Mouse (Mus musculus) CH12.LX (cell line): ENCODE data around the gene Trim16. TPM values are rescaled to one million over a fixed set of nuclear protein-coding genes. Genes with fewer than 3 reads are reported as not detected.
A peak's percentile ranks its signal among the peaks of the same experiment; 100 is the strongest.

Experiments
- DNase-seq: peaks from one replicate; pipeline ENCODE4 v3.0.0-alpha.2; 2013; ENCODE audit errors: extremely low read depth
- H3K27ac ChIP-seq: 2 replicates; pipeline ENCODE4 v1.5.1; 2012; ENCODE audit warnings: low read depth, mild to moderate bottlenecking, control low read depth, moderate library complexity; ENCODE audit not compliant: insufficient read depth
- H3K27me3 ChIP-seq: replicated peaks from 2 replicates; pipeline ENCODE3; 2012; ENCODE audit warnings: inconsistent platforms
- H3K36me3 ChIP-seq, 2 experiments: replicated peaks in 1 of 2; 2 replicates each; pipeline versions ENCODE3 to v1.6.1; 2012; ENCODE audit warnings: inconsistent platforms in 1 of 2, low read length in 1 of 2, mild to moderate bottlenecking in 1 of 2, mixed read lengths in 1 of 2, moderate library complexity in 1 of 2; ENCODE audit not compliant: control insufficient read depth in 1 of 2, insufficient read depth in 1 of 2
- H3K4me1 ChIP-seq, 2 experiments: 2 replicates each; pipeline ENCODE4 v1.6.1; 2012; ENCODE audit warnings: inconsistent platforms in 1 of 2, moderate library complexity in 1 of 2; ENCODE audit not compliant: insufficient read depth in 2 of 2, control insufficient read depth in 1 of 2
- H3K4me2 ChIP-seq: 2 replicates; pipeline ENCODE4 v1.6.1; 2012; ENCODE audit warnings: low read depth, mild to moderate bottlenecking, control low read depth; ENCODE audit not compliant: poor library complexity, insufficient read depth, severe bottlenecking
- H3K4me3 ChIP-seq, 3 experiments: fragments of 150-350 bp in 1 of 3; sonication (generic) in 1 of 3; replicated peaks in 1 of 3; 2 replicates each; pipeline versions ENCODE3 to v1.5.1; 2011 to 2012; ENCODE audit warnings: low read depth in 2 of 3, low read length in 2 of 3, mild to moderate bottlenecking in 2 of 3, moderate library complexity in 2 of 3, control low read depth in 1 of 3, improper control_type of control experiment in 1 of 3, inconsistent platforms in 1 of 3, mixed read lengths in 1 of 3; ENCODE audit not compliant: poor library complexity in 1 of 3
- H3K79me2 ChIP-seq: replicated peaks from 2 replicates; pipeline ENCODE4 v1.6.1; 2012; ENCODE audit warnings: mild to moderate bottlenecking, moderate library complexity; ENCODE audit not compliant: control insufficient read depth, poor library complexity, insufficient read depth, severe bottlenecking; ENCODE audit errors: extremely low read depth
- H3K9ac ChIP-seq: 2 replicates; pipeline ENCODE4 v1.6.1; 2012; ENCODE audit warnings: low read depth, mild to moderate bottlenecking, control low read depth, moderate library complexity; ENCODE audit not compliant: insufficient read depth
- H3K9me3 ChIP-seq: replicated peaks from 2 replicates; pipeline ENCODE3; 2012; ENCODE audit warnings: low read length, inconsistent platforms, mixed read lengths
- BHLHE40 ChIP-seq: IDR thresholded peaks from 2 replicates; pipeline ENCODE4 v1.6.1; 2011; ENCODE audit warnings: mild to moderate bottlenecking, low read depth, low read length, improper control_type of control experiment
- E2F4 ChIP-seq: IDR thresholded peaks from 2 replicates; pipeline ENCODE4 v1.6.1; 2011; ENCODE audit warnings: low read depth, low read length, improper control_type of control experiment; ENCODE audit not compliant: insufficient replicate concordance
- ELF1 ChIP-seq: IDR thresholded peaks from 2 replicates; pipeline ENCODE4 v1.6.1; 2014; ENCODE audit warnings: low read depth, mild to moderate bottlenecking, inconsistent platforms, low read length, improper control_type of control experiment
- IRF4 ChIP-seq: IDR thresholded peaks from 2 replicates; pipeline ENCODE4 v1.6.1; 2014; ENCODE audit warnings: low read depth, mild to moderate bottlenecking, inconsistent platforms, low read length, improper control_type of control experiment
- JUND ChIP-seq: conservative IDR thresholded peaks from 2 replicates; pipeline ENCODE4 v1.6.1; 2011; ENCODE audit warnings: low read depth, low read length, improper control_type of control experiment
- KAT2A ChIP-seq: IDR thresholded peaks from 2 replicates; pipeline ENCODE4 v1.6.1; 2012; ENCODE audit warnings: low read length, improper control_type of control experiment, inconsistent platforms; ENCODE audit not compliant: insufficient replicate concordance
- MAFK ChIP-seq: IDR thresholded peaks from 2 replicates; pipeline ENCODE4 v1.6.1; 2011; ENCODE audit warnings: low read length, improper control_type of control experiment; ENCODE audit not compliant: insufficient replicate concordance
- MAX ChIP-seq: IDR thresholded peaks from 2 replicates; pipeline ENCODE4 v1.6.1; 2011; ENCODE audit warnings: low read length, improper control_type of control experiment
- MAZ ChIP-seq: IDR thresholded peaks from 2 replicates; pipeline ENCODE4 v1.6.1; 2012; ENCODE audit warnings: low read depth, mild to moderate bottlenecking, inconsistent platforms, low read length, improper control_type of control experiment, moderate library complexity
- MXI1 ChIP-seq: IDR thresholded peaks from 2 replicates; pipeline ENCODE4 v1.6.1; 2011; ENCODE audit warnings: mild to moderate bottlenecking, low read depth, low read length, improper control_type of control experiment
- MYC ChIP-seq: IDR thresholded peaks from 2 replicates; pipeline ENCODE4 v1.6.1; 2011; ENCODE audit warnings: low read depth, mild to moderate bottlenecking, improper control_type of control experiment, low read length
- POLR2A ChIP-seq: IDR thresholded peaks from 2 replicates; pipeline ENCODE4 v1.6.1; 2011; ENCODE audit warnings: low read depth, mild to moderate bottlenecking, improper control_type of control experiment, low read length
- SIN3A ChIP-seq: IDR thresholded peaks from 2 replicates; pipeline ENCODE4 v1.6.1; 2012; ENCODE audit warnings: low read length, improper control_type of control experiment, inconsistent platforms
- SMC3 ChIP-seq: IDR thresholded peaks from 2 replicates; pipeline ENCODE4 v1.6.1; 2011; ENCODE audit warnings: low read depth, low read length, improper control_type of control experiment
- UBTF ChIP-seq: IDR thresholded peaks from 2 replicates; pipeline ENCODE4 v1.6.1; 2012; ENCODE audit warnings: low read depth, mild to moderate bottlenecking, inconsistent platforms, low read length, improper control_type of control experiment, moderate library complexity
- ZC3H11A ChIP-seq: IDR thresholded peaks from 2 replicates; pipeline ENCODE4 v1.6.1; 2012; ENCODE audit warnings: low read depth, mild to moderate bottlenecking, inconsistent platforms, low read length, improper control_type of control experiment
- ZKSCAN1 ChIP-seq: IDR thresholded peaks from 2 replicates; pipeline ENCODE4 v1.6.1; 2012; ENCODE audit warnings: low read depth, inconsistent platforms, low read length, improper control_type of control experiment, borderline replicate concordance
- ZMIZ1 ChIP-seq: IDR thresholded peaks from 2 replicates; pipeline ENCODE4 v1.6.1; 2012; ENCODE audit warnings: low read depth, mild to moderate bottlenecking, inconsistent platforms, low read length, improper control_type of control experiment
- dilution Hi-C: fragments of 300-500 bp; cut with MboI; formaldehyde crosslinking; loops from 2 replicates; pipeline ENCODE4 v1.14.3; 2020; ENCODE audit warnings: low sequenced_read_pairs; ENCODE audit not compliant: extremely low pct_unique_long_range_greater_than_20kb, extremely low pct_ligation_motif_present
- in situ Hi-C: fragments of 300-500 bp; cut with MboI; formaldehyde crosslinking; loops from 3 replicates; pipeline ENCODE4 v1.14.3; 2019; ENCODE audit warnings: low sequenced_read_pairs, low pct_ligation_motif_present, low pct_unique_long_range_greater_than_20kb, mixed read lengths
- polyA plus RNA-seq: library from polyadenylated mRNA; unstranded; fragments of >175 nt; gene quantifications from 2 replicates; pipeline ENCODE4 v1.2.1, GENCODE M21; 2012; ENCODE audit warnings: low read depth; ENCODE audit not compliant: insufficient read length
- total RNA-seq, 2 experiments: library from RNA; depleted of rRNA; stranded (reverse); fragments of 300-350 nt in 1 of 2; fragments of >200 nt in 1 of 2; gene quantifications; 2 replicates each; pipeline ENCODE4 v1.2.3; 2012 to 2014

Trim16 gene
- total and polyA plus RNA-seq, 3 experiments, result not detected

GRCm38 (mm10) chr11:62820661-62821437 lies 818 bp downstream of the Trim16 start:
- no peak for DNase-seq
- dilution Hi-C loops, result no loop called here
- no peak overlapping the region for H3K27ac ChIP-seq
- in situ Hi-C loops, result no loop called here
- H3K4me2 ChIP-seq, result peak overlapping the region; percentile 6; the same call in 1 of the 2 replicates
- no peak overlapping the region for H3K9ac ChIP-seq
- H3K9me3 ChIP-seq, result no peaks in the 10 kb centered on the region
- no peaks in the 10 kb centered on the region for H3K79me2 ChIP-seq
- H3K4me3 ChIP-seq, result no peak overlapping the region
- peaks cover 4 to 11% of the 10 kb centered on the region in 2 experiments for H3K4me1 ChIP-seq
- peaks cover 2% of the 10 kb centered on the region for H3K27me3 ChIP-seq
- TF ChIP-seq BHLHE40, result no peak; the same call in 1 of the 2 replicates
- 0 out of 2 replicates have a peak, but pooled peaks have one; percentile 6 for TF ChIP-seq MXI1
- TF ChIP-seq, all 38 proteins: peak for 1
- H3K36me3 ChIP-seq, result no peaks in the 10 kb centered on the region

- Histone ChIP-seq H3K27ac (no peak overlapping the region), H3K27me3 (peaks cover 2% of the 10 kb centered on the region), H3K4me2 (peak overlapping the region; percentile 39; the same call in 1 of the 2 replicates), H3K4me1 (peaks cover 4 to 11% of the 10 kb centered on the region in 2 experiments), H3K4me3 (no peak overlapping the region), H3K9me3 (no peaks in the 10 kb centered on the region), H3K36me3 (no peaks in the 10 kb centered on the region), H3K79me2 (no peaks in the 10 kb centered on the region), H3K9ac (no peak overlapping the region)
- in situ Hi-C loops (no loop called here), dilution Hi-C loops (no loop called here)
- TF ChIP-seq MAFK (no peak), UBTF (no peak), MYC (no peak), ELF1 (no peak), ZC3H11A (no peak), JUND (no peak), MAZ (no peak), ZMIZ1 (no peak), SIN3A (no peak)
- DNase-seq, result peak; percentile 9
These were observed 1.9 kb downstream of the Trim16 start for GRCm38 (mm10) chr11:62821893-62822292.

- peaks cover 2% of the 10 kb centered on the region for H3K27me3 ChIP-seq
- H3K27ac ChIP-seq, result no peak overlapping the region
- dilution Hi-C loops (no loop called here), in situ Hi-C loops (no loop called here)
- no peak overlapping the region for H3K9ac ChIP-seq
- no peak overlapping the region for H3K4me2 ChIP-seq
- TF ChIP-seq ZKSCAN1, result no peak
- TF ChIP-seq BHLHE40, result no peak
- TF ChIP-seq IRF4, result no peak
- TF ChIP-seq SMC3, result no peak
- no peak for TF ChIP-seq MXI1
- no peak for TF ChIP-seq MYC
- no peak for TF ChIP-seq ZMIZ1
- TF ChIP-seq MAZ, result no peak
- TF ChIP-seq MAX, result no peak
- no peak for TF ChIP-seq KAT2A
- no peak for TF ChIP-seq UBTF
- no peak for TF ChIP-seq E2F4
- no peak for TF ChIP-seq POLR2A
- H3K9me3 ChIP-seq, result no peaks in the 10 kb centered on the region
- no peaks in the 10 kb centered on the region for H3K36me3 ChIP-seq
- peaks cover 4 to 11% of the 10 kb centered on the region in 2 experiments for H3K4me1 ChIP-seq
- DNase-seq, result no peak
- no peaks in the 10 kb centered on the region for H3K79me2 ChIP-seq
- H3K4me3 ChIP-seq, result no peak overlapping the region
These were observed 4.2 kb downstream of the Trim16 start for GRCm38 (mm10) chr11:62824211-62824610.
